Mouse (Mus musculus) forebrain, embryonic 10.5 days (tissue): ENCODE measurements at regions not wholly inside any gene's neighbourhood (a gene's known extent, or its start where the extent isn't known, plus 50 kb on each side); places are given as distances from the start of the nearest gene placed in this dataset.

Experiments used
- DNase-seq: peaks from one replicate; pipeline ENCODE4 v3.0.0-alpha.2; 2017; ENCODE audit warnings: low spot score; ENCODE audit errors: extremely low spot score
- H3K27ac ChIP-seq: fragments of 300-500 bp; sonication (generic); 2 replicates; pipeline ENCODE4 v1.5.1; 2016; ENCODE audit warnings: mild to moderate bottlenecking
- H3K27me3 ChIP-seq: fragments of 300-500 bp; sonication (generic); 2 replicates; pipeline ENCODE4 v1.6.1; 2016; ENCODE audit warnings: mild to moderate bottlenecking; ENCODE audit not compliant: poor library complexity, severe bottlenecking
- H3K36me3 ChIP-seq: fragments of 300-500 bp; sonication (generic); replicated peaks from 2 replicates; pipeline ENCODE4 v1.6.1; 2016; ENCODE audit warnings: mild to moderate bottlenecking, moderate library complexity
- H3K4me1 ChIP-seq: fragments of 300-500 bp; sonication (generic); 2 replicates; pipeline ENCODE4 v1.6.1; 2016
- H3K4me3 ChIP-seq: fragments of 300-500 bp; sonication (generic); 2 replicates; pipeline ENCODE4 v1.5.1; 2016; ENCODE audit warnings: mild to moderate bottlenecking, moderate library complexity
- H3K9me3 ChIP-seq: fragments of 300-500 bp; sonication (generic); 2 replicates; pipeline ENCODE4 v1.6.1; 2016; ENCODE audit warnings: mild to moderate bottlenecking, moderate library complexity
- WGBS: fragments of 180-500 bp; shearing (Covaris S2); methylation state at CpG from one replicate; pipeline ENCODE4 v1.1.7; 2016; 5-methylcytosine and 5-hydroxymethylcytosine counted together

DNA sequence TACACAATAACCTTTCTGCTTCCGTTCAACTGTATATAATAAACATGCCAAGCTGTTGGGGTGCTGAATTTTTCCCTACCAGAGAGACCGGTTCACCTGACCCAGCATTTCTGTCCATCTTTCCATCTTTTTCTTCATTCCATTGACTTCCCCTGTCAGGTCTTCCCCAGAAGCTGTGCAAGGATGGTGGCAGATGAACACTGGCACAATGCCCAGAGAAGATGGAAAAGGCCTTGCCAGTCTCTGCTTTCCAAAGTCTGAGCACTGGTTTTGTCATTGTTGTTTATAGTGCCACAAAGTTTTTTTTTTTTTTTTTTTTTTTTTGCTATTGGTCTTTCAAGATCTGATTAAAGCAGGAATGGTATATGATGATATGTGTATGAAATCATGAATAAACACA lies 526.6 kb downstream of the Fgf9 start:
- DNase-seq, result no peak
- Histone ChIP-seq H3K9me3 (no peaks in the 10 kb centered on the region), H3K27ac (no peak overlapping the region), H3K4me3 (no peak overlapping the region), H3K36me3 (no peaks in the 10 kb centered on the region), H3K4me1 (peaks cover 6% of the 10 kb centered on the region), H3K27me3 (no peaks in the 10 kb centered on the region)
- 91% methylated on average over 2 of the region's 2 CpGs for WGBS

DNA sequence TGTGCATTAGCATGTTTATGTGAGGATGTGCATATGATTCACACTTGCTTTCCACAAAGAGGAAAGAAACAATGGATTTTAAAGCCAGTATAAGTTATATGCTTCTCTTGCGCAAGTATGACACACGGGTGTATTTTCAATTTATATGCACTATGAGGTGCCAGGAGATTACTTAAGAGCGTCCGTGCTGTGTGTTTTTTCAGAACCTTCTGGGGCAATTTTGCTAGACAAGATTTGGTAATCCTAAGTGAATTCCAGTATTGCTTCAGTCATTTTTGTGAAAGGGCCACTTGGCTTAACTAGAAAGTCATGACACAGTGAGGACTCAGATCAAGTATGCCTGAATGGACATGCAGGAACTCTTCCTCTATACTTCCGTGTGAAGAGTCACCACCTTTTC lies 511.5 kb downstream of the Fgf9 start:
- H3K27me3 ChIP-seq, result no peaks in the 10 kb centered on the region
- no peak overlapping the region for H3K27ac ChIP-seq
- WGBS, result 91% methylated on average over 5 of the region's 5 CpGs
- H3K9me3 ChIP-seq, result 0 out of 2 replicates have a peak, but pooled peaks cover 3% of the 10 kb centered on the region
- H3K4me1 ChIP-seq, result no peaks in the 10 kb centered on the region
- DNase-seq, result no peak
- no peaks in the 10 kb centered on the region for H3K36me3 ChIP-seq
- H3K4me3 ChIP-seq, result no peak overlapping the region

DNA sequence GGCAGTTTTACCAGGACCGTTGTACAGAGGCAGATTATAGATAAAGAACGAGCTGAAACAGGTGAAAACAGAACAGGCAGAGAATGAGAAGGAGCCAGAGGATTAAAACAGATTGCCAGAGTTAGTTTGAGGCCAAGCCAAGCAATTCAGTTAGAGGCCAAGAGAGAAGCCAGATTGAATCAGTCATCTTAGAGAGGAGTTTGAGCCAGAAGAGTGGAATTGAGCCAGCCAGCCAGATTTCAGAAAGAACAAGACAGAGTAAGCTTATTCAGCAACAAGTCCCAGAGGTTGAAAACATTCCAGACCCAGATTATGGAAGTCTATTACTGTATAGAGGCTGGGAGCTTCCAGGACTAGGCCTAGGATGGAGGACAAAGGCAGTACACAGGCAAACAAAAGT lies 499.7 kb downstream of the Fgf9 start:
- H3K36me3 ChIP-seq, result no peaks in the 10 kb centered on the region
- H3K4me1 ChIP-seq, result no peaks in the 10 kb centered on the region
- DNase-seq, result no peak
- no peak overlapping the region for H3K4me3 ChIP-seq
- no peaks in the 10 kb centered on the region for H3K27me3 ChIP-seq
- 89% methylated on average over 2 of the region's 2 CpGs for WGBS
- H3K27ac ChIP-seq, result no peak overlapping the region
- no peaks in the 10 kb centered on the region for H3K9me3 ChIP-seq

DNA sequence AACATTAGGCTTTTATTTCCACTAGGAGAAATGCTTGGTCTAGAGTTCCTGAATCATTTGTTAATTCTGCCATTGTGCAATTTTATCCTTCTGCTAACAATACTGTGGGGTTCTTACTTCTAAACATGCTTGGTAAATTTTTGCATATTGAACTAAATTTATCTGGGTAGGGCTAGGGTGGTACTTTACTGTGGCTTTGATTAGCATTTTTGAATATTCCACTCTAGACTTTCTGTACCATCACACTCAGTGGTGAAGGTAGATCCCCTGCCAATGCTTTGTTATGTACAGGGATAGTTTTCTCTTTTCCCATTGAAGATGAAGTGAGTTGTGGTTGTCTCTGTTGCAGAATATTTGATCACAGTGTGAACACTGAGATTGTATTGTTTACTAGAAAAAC lies 497.1 kb downstream of the Fgf9 start:
- Histone ChIP-seq H3K27me3 (no peaks in the 10 kb centered on the region), H3K9me3 (no peaks in the 10 kb centered on the region), H3K4me3 (no peak overlapping the region), H3K4me1 (no peaks in the 10 kb centered on the region), H3K36me3 (no peaks in the 10 kb centered on the region), H3K27ac (no peak overlapping the region)
- DNase-seq, result no peak

DNA sequence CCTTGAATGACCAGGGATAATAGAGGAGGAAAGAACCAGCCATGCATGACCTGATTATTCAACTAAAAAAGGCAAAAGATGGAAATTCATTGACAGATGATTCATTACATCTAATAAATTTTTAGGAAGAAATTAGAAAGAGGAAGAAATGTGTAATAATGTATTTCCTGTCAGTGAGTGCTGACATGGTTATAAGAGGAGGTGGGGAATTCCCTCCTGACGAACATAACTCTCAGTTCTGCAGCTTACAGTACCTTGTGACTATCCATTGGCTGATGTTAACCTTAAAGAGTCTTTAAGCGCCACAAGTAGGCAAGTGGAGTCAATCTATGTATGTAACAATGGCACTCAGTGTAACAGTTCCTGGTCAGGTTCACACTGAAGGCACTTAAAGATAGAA lies 492.7 kb downstream of the Fgf9 start:
- Histone ChIP-seq H3K27me3 (no peaks in the 10 kb centered on the region), H3K4me3 (no peak overlapping the region), H3K9me3 (no peaks in the 10 kb centered on the region), H3K4me1 (no peaks in the 10 kb centered on the region), H3K36me3 (no peaks in the 10 kb centered on the region), H3K27ac (no peak overlapping the region)
- no peak for DNase-seq
- 83% methylated on average over 2 of the region's 2 CpGs for WGBS

DNA sequence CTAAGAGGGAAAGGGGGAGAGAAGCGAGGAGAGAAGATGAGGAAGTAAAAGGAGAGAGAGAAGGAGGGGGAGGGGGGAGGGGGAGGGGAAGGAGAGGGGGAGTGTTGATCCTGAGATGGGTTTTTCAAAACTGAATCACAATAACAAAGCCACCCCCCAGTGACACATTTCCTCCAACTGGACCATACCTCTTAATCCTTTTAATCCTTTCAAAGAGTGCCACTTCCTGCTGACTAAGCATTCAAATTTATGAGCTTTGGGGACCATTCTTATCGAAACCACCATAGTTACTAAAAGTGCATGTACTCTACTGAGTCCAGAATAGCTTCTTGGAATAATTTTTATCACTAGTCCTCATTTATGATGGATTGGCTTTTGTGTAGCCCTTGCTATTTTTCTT lies 480.4 kb downstream of the Fgf9 start:
- WGBS, result 39% methylated on average over 2 of the region's 2 CpGs
- no peaks in the 10 kb centered on the region for H3K36me3 ChIP-seq
- H3K27me3 ChIP-seq, result no peaks in the 10 kb centered on the region
- H3K9me3 ChIP-seq, result no peaks in the 10 kb centered on the region
- no peak overlapping the region for H3K27ac ChIP-seq
- DNase-seq, result no peak
- no peak overlapping the region for H3K4me3 ChIP-seq
- peaks cover 2% of the 10 kb centered on the region for H3K4me1 ChIP-seq

DNA sequence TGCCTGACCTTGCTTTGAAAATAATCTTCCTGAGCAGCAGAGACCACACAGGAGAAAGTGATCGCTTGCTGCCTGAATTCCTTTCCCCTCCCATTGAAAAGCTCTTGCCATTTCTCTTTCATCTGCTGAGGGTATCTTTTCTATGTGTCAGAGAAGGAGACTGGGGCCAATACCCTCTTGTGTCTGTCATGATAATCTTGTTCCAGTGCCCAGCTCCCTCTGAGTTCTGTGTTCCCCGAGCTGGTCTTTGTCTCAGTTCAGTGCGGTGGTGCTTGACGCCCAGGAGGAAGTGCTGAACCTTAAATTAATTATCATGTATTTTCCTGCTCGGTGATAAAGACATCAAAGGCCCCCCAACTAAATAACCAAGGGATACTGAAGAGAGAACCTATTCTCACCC lies 475.4 kb downstream of the Fgf9 start:
- DNase-seq, result no peak
- H3K9me3 ChIP-seq, result no peaks in the 10 kb centered on the region
- no peaks in the 10 kb centered on the region for H3K27me3 ChIP-seq
- no peak overlapping the region for H3K27ac ChIP-seq
- no peaks in the 10 kb centered on the region for H3K36me3 ChIP-seq
- 20% methylated on average over 5 of the region's 5 CpGs for WGBS
- peaks cover 12% of the 10 kb centered on the region for H3K4me1 ChIP-seq
- H3K4me3 ChIP-seq, result no peak overlapping the region

DNA sequence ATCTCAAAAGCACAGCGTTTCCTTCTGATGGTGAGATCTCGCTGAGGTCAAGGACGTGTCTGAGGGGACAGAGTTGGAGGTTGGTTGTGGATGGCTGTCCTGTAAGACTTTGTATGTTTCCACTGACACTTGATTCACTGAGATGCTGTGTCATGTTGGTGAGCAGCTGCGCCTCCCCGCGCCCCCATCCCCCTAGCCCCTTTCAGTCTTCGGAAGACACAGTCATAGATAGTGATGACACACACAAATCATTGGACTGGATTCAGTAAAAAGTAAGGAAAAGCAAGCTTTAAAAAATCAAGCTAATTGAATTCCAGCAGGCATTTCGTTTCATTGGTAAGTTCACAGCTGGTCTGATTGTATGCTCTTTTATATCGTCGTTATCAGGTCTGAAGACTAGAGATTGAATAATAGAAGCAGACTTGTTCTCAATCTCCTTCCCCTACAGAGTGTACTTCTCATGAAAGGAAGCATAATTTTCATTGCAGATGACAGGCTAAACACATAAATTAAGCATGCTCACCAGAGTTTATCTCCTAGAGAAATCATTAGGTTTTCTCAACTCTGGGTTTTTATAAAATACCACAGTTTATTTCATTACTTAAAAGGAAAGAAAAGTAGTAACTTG lies 472.9 kb downstream of the Fgf9 start:
- DNase-seq, result no peak
- Histone ChIP-seq H3K4me3 (no peak overlapping the region), H3K27me3 (no peaks in the 10 kb centered on the region), H3K9me3 (no peaks in the 10 kb centered on the region), H3K27ac (no peak overlapping the region), H3K36me3 (no peaks in the 10 kb centered on the region), H3K4me1 (peaks cover 12% of the 10 kb centered on the region)
- WGBS, result 87% methylated on average over 10 of the region's 10 CpGs

DNA sequence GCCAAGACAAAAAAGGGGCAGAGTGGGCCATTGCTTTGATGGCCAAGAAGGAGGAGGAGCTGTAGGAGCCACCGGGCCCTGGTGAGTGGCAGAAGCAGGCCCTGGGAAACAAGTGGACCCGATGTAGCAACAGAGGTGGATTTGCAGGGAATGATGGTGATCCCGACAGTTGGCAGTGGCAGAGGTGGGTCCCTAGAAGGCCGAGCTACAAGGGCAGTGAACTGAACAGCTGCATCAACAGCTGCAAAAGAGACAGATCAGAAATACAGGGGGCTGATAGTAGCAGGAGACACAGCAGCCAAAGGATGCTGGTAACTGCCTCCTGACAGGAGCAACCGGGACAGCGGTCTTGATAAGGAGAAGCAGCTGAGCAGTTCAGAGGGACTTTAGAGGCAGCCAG lies 467.8 kb downstream of the Fgf9 start:
- Histone ChIP-seq H3K27ac (no peak overlapping the region), H3K4me1 (no peaks in the 10 kb centered on the region), H3K4me3 (no peak overlapping the region), H3K27me3 (no peaks in the 10 kb centered on the region), H3K9me3 (no peaks in the 10 kb centered on the region), H3K36me3 (no peaks in the 10 kb centered on the region)
- no peak for DNase-seq
- 76% methylated on average over 6 of the region's 6 CpGs for WGBS

DNA sequence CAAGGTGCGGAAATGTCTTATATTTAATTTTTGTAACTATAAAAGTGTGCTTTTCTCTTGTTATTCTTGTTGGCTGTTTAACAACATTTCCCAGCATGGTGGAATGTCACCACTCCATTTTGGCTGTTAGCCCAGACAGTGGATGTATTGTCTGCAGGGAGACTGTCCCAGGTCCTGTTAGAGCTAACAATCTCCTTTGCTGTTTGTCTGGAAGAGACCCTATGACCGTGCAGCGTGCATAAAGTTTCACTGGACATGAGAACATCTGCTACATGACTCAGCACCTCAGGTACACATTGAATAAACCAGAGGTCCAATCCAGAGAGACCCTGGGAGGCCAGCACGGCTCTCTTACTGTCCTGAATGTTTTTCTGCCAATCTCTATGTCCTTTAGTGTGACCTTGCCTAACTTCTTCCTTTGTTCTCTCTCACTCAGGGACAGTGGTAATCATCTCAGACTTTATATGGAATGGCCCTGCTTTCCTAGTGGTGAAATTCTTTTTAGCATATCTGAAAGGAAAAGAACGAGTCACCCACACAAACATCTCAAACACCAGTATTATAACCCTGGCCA lies 450.7 kb downstream of the Fgf9 start:
- 79% methylated on average over 5 of the region's 5 CpGs for WGBS
- Histone ChIP-seq H3K4me1 (peaks cover 3% of the 10 kb centered on the region; the same call in 1 of the 2 replicates), H3K36me3 (no peaks in the 10 kb centered on the region), H3K9me3 (no peaks in the 10 kb centered on the region), H3K4me3 (no peak overlapping the region), H3K27ac (no peak overlapping the region), H3K27me3 (no peaks in the 10 kb centered on the region)
- no peak for DNase-seq

DNA sequence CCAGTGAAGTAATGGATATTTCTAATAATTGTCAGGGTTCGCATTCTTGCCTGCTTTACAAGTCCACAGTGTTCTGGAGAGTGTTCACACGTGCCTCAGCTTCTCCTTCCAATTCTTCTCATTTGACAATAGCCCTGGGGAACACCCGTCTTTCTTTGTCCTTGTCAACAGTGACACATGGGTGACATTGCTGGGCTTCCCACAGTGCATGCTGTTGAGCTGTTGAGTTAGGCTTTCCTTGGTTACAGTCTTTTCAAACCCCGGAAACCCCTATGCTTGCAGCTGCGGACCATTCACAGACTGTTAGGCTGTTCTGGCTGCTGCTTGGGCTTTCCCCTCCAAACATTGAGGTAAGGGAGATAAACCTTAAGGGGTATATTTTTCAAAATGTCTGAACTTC lies 450.0 kb downstream of the Fgf9 start:
- peaks cover 3% of the 10 kb centered on the region; the same call in 1 of the 2 replicates for H3K4me1 ChIP-seq
- no peak overlapping the region for H3K4me3 ChIP-seq
- no peaks in the 10 kb centered on the region for H3K9me3 ChIP-seq
- H3K36me3 ChIP-seq, result no peaks in the 10 kb centered on the region
- no peak overlapping the region for H3K27ac ChIP-seq
- no peaks in the 10 kb centered on the region for H3K27me3 ChIP-seq
- WGBS, result 76% methylated on average over 5 of the region's 5 CpGs
- no peak for DNase-seq

DNA sequence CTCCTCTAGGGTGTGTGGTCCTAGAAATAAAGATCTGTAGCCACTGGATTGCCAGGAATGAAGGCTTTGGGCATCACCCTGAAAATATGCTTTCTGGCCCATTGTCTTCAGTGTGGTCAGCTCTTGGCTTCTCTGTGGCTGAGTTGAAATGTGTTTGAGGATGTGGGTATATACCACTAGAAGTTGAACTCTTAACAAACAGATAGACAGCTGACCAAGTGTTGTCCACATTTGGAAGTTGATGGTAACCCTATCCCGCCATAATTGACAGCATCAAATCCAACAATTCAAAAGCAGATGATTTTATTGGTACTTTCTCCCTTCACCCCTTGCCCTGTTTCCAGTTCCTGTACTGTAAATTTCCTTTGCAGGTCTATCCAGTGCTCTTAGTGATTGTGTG lies 448.7 kb downstream of the Fgf9 start:
- Histone ChIP-seq H3K4me3 (no peak overlapping the region), H3K9me3 (no peaks in the 10 kb centered on the region), H3K36me3 (no peaks in the 10 kb centered on the region), H3K27ac (no peak overlapping the region), H3K4me1 (peaks cover 3% of the 10 kb centered on the region; the same call in 1 of the 2 replicates), H3K27me3 (no peaks in the 10 kb centered on the region)
- 90% methylated on average over 1 of the region's 1 CpGs for WGBS
- DNase-seq, result no peak

DNA sequence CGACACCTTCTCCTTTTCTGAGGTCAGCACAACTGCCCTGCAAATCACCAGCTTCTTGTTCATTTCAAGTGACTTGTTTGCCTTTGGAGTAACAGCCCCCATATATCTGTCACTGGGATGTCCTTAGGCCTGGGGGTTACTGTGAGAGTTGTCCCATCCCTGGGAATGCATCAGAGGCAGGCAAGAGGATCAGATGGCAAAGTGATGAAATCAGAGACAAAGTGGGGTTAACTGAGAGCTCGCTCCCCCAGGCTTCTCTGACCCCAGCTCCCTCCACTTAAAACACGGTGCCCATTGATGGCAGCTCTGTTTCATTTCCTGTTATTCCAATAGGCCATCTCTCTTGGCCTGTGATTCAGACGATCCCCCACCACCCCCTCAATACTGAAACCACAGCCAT lies 446.2 kb downstream of the Fgf9 start:
- no peak for DNase-seq

DNA sequence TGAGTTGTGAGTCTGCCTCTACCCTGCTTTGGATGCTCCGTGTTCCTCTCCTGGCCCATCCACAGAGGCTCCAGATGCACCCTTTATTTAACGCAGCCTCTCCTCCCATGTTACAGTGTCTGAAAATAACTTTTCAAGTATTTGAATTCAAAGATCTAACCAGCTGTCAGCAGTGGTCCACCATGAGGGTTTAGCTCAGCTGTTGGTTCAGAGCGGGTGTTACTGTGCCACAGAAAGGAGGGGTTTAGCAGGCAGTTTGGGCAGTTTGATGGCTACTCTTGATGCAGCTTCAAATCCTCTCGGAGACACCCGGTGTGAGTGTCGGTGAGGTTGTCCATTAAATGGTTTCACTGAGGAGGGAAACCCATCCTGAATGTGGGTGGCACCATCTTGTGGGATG lies 441.8 kb downstream of the Fgf9 start:
- H3K4me3 ChIP-seq, result no peak overlapping the region
- no peaks in the 10 kb centered on the region for H3K27me3 ChIP-seq
- no peaks in the 10 kb centered on the region for H3K9me3 ChIP-seq
- H3K27ac ChIP-seq, result no peak overlapping the region
- peaks cover 8% of the 10 kb centered on the region; the same call in 1 of the 2 replicates for H3K4me1 ChIP-seq
- no peak for DNase-seq
- WGBS, result 91% methylated on average over 6 of the region's 6 CpGs
- H3K36me3 ChIP-seq, result no peaks in the 10 kb centered on the region

More for the DNA sequence above, 446.2 kb downstream of the Fgf9 start:
- Histone ChIP-seq H3K27me3 (no peaks in the 10 kb centered on the region), H3K4me1 (peaks cover 3% of the 10 kb centered on the region; the same call in 1 of the 2 replicates), H3K4me3 (no peak overlapping the region), H3K36me3 (no peaks in the 10 kb centered on the region), H3K9me3 (no peaks in the 10 kb centered on the region), H3K27ac (no peak overlapping the region)
- 62% methylated on average over 4 of the region's 4 CpGs for WGBS
